Mouse (Mus musculus): ENCODE measurements around the gene Dntt. TPM values are rescaled to one million over a fixed set of nuclear protein-coding genes. Genes with fewer than 3 reads are reported as not detected.

Gene Dntt
- polyA plus RNA-seq, 1 experiment from 2014 or later = 0.17 TPM

GRCm38 (mm10) chr19:41073746-41074455 is 44.8 kb downstream of the Dntt start:
- Histone ChIP-seq H3K4me3 (replicated peaks; ENCODE audit: low read depth, low read length) (no peak overlapping the region), H3K27ac (replicated peaks; ENCODE audit: low read depth, low read length) (no peak overlapping the region), H3K36me3 (ENCODE audit: control insufficient read depth, insufficient read depth, low read length) (no peaks in the 10 kb centered on the region), H3K4me1 (ENCODE audit: control insufficient read depth, insufficient read depth, low read length) (no peaks in the 10 kb centered on the region), H3K9ac (replicated peaks; ENCODE audit: low read length) (no peak overlapping the region), H3K27me3 (ENCODE audit: control insufficient read depth, insufficient read depth, low read length) (peaks cover 2% of the 10 kb centered on the region; the same call in 1 of the 2 replicates), H3K9me3 (ENCODE audit: control insufficient read depth, low read length) (no peaks in the 10 kb centered on the region), H3K4me2 (ENCODE audit: low read length) (no peak overlapping the region)
- WGBS = 90% methylated on average over 14 of the region's 14 CpGs
- no peak for DNase-seq
- ATAC-seq (ENCODE audit: low FRiP score, low TSS enrichment) = no peak

- no peaks in the 10 kb centered on the region for H3K9me3 ChIP-seq (ENCODE audit: control insufficient read depth, low read length)
- no peak within 1 kb of the TSS for H3K4me2 ChIP-seq (ENCODE audit: low read length)
- no peaks in the 10 kb centered on the region for H3K36me3 ChIP-seq (ENCODE audit: control insufficient read depth, insufficient read depth, low read length)
- no peak within 1 kb of the TSS for H3K4me3 ChIP-seq (replicated peaks; ENCODE audit: low read depth, low read length)
- DNase-seq (peak; percentile 18), ATAC-seq (ENCODE audit: low FRiP score, low TSS enrichment) (no peak)
- peaks cover 2% of the 10 kb centered on the region; the same call in 1 of the 2 replicates for H3K27me3 ChIP-seq (ENCODE audit: control insufficient read depth, insufficient read depth, low read length)
- H3K4me1 ChIP-seq (ENCODE audit: control insufficient read depth, insufficient read depth, low read length) = peaks cover 8% of the 10 kb centered on the region
- no peak within 1 kb of the TSS for H3K27ac ChIP-seq (replicated peaks; ENCODE audit: low read depth, low read length)
- no peak within 1 kb of the TSS for H3K9ac ChIP-seq (replicated peaks; ENCODE audit: low read length)
- WGBS = 83% methylated on average over 3 of the region's 3 CpGs
These were observed 47.8 kb downstream of the Dntt start, which contains the start of gene Opalin for GRCm38 (mm10) chr19:41076906-41077305. Gene Opalin, minus strand, starts transcription at chr19:41077113.

- no peaks in the 10 kb centered on the region for H3K27me3 ChIP-seq (ENCODE audit: control insufficient read depth, insufficient read depth, low read length)
- DNase-seq = peak; percentile 62
- ATAC-seq (ENCODE audit: low FRiP score, low TSS enrichment) = peak; percentile 63; the same call in 1 of the 2 replicates
- WGBS = 5% methylated on average over 3 of the region's 3 CpGs
- no peaks in the 10 kb centered on the region for H3K9me3 ChIP-seq (ENCODE audit: control insufficient read depth, low read length)
- H3K4me3 ChIP-seq (replicated peaks; ENCODE audit: low read depth, low read length) = no peak overlapping the region
- H3K9ac ChIP-seq (replicated peaks; ENCODE audit: low read length) = no peak overlapping the region
- H3K4me2 ChIP-seq (ENCODE audit: low read length) = no peak overlapping the region
- H3K4me1 ChIP-seq (ENCODE audit: control insufficient read depth, insufficient read depth, low read length) = peaks cover 12% of the 10 kb centered on the region
- H3K27ac ChIP-seq (replicated peaks; ENCODE audit: low read depth, low read length) = peak overlapping the region; percentile 46
- no peaks in the 10 kb centered on the region for H3K36me3 ChIP-seq (ENCODE audit: control insufficient read depth, insufficient read depth, low read length)
These were observed 52.5 kb downstream of the Dntt start for GRCm38 (mm10) chr19:41081589-41081988.

- Histone ChIP-seq H3K9ac (replicated peaks; ENCODE audit: low read length) (no peak overlapping the region), H3K36me3 (ENCODE audit: control insufficient read depth, insufficient read depth, low read length) (no peaks in the 10 kb centered on the region), H3K27me3 (ENCODE audit: control insufficient read depth, insufficient read depth, low read length) (0 out of 2 replicates have a peak, but pooled peaks cover 4% of the 10 kb centered on the region), H3K4me2 (ENCODE audit: low read length) (no peak overlapping the region), H3K27ac (replicated peaks; ENCODE audit: low read depth, low read length) (no peak overlapping the region), H3K4me3 (replicated peaks; ENCODE audit: low read depth, low read length) (no peak overlapping the region), H3K4me1 (ENCODE audit: control insufficient read depth, insufficient read depth, low read length) (peaks cover 12% of the 10 kb centered on the region), H3K9me3 (ENCODE audit: control insufficient read depth, low read length) (no peaks in the 10 kb centered on the region)
- DNase-seq (no peak), ATAC-seq (ENCODE audit: low FRiP score, low TSS enrichment) (no peak)
- 95% methylated on average over 14 of the region's 14 CpGs for WGBS
These were observed 54.6 kb downstream of the Dntt start for GRCm38 (mm10) chr19:41083646-41084045.

- WGBS = 89% methylated on average over 6 of the region's 6 CpGs
- Histone ChIP-seq H3K36me3 (ENCODE audit: control insufficient read depth, insufficient read depth, low read length) (no peaks in the 10 kb centered on the region), H3K27ac (replicated peaks; ENCODE audit: low read depth, low read length) (no peak overlapping the region), H3K4me1 (ENCODE audit: control insufficient read depth, insufficient read depth, low read length) (peaks cover 10% of the 10 kb centered on the region), H3K27me3 (ENCODE audit: control insufficient read depth, insufficient read depth, low read length) (peaks cover 6% of the 10 kb centered on the region; the same call in 1 of the 2 replicates), H3K9me3 (ENCODE audit: control insufficient read depth, low read length) (no peaks in the 10 kb centered on the region), H3K4me3 (replicated peaks; ENCODE audit: low read depth, low read length) (no peak overlapping the region), H3K4me2 (ENCODE audit: low read length) (no peak overlapping the region), H3K9ac (replicated peaks; ENCODE audit: low read length) (no peak overlapping the region)
- ATAC-seq (ENCODE audit: low FRiP score, low TSS enrichment) = no peak
- no peak for DNase-seq
These were observed 57.2 kb downstream of the Dntt start for GRCm38 (mm10) chr19:41086289-41086688.

GRCm38 (mm10) chr19:41086700-41087099 is 57.6 kb downstream of the Dntt start:
- ATAC-seq (ENCODE audit: low FRiP score, low TSS enrichment) = peak; percentile 57; the same call in 1 of the 2 replicates
- H3K9ac ChIP-seq (replicated peaks; ENCODE audit: low read length) = no peak overlapping the region
- peaks cover 5% of the 10 kb centered on the region; the same call in 1 of the 2 replicates for H3K4me1 ChIP-seq (ENCODE audit: control insufficient read depth, insufficient read depth, low read length)
- 7% methylated on average over 2 of the region's 2 CpGs for WGBS
- no peak overlapping the region for H3K4me3 ChIP-seq (replicated peaks; ENCODE audit: low read depth, low read length)
- H3K27ac ChIP-seq (replicated peaks; ENCODE audit: low read depth, low read length) = no peak overlapping the region
- H3K36me3 ChIP-seq (ENCODE audit: control insufficient read depth, insufficient read depth, low read length) = no peaks in the 10 kb centered on the region
- H3K4me2 ChIP-seq (ENCODE audit: low read length) = no peak overlapping the region
- H3K9me3 ChIP-seq (ENCODE audit: control insufficient read depth, low read length) = no peaks in the 10 kb centered on the region
- H3K27me3 ChIP-seq (ENCODE audit: control insufficient read depth, insufficient read depth, low read length) = peaks cover 6% of the 10 kb centered on the region; the same call in 1 of the 2 replicates
- peak; percentile 94 for DNase-seq

GRCm38 (mm10) chr19:41087901-41088300 is 58.8 kb downstream of the Dntt start:
- peaks cover 6% of the 10 kb centered on the region; the same call in 1 of the 2 replicates for H3K27me3 ChIP-seq (ENCODE audit: control insufficient read depth, insufficient read depth, low read length)
- ATAC-seq (ENCODE audit: low FRiP score, low TSS enrichment) = no peak
- H3K4me2 ChIP-seq (ENCODE audit: low read length) = no peak overlapping the region
- H3K9me3 ChIP-seq (ENCODE audit: control insufficient read depth, low read length) = no peaks in the 10 kb centered on the region
- no peaks in the 10 kb centered on the region for H3K36me3 ChIP-seq (ENCODE audit: control insufficient read depth, insufficient read depth, low read length)
- DNase-seq = no peak
- H3K4me1 ChIP-seq (ENCODE audit: control insufficient read depth, insufficient read depth, low read length) = no peaks in the 10 kb centered on the region
- H3K4me3 ChIP-seq (replicated peaks; ENCODE audit: low read depth, low read length) = no peak overlapping the region
- no peak overlapping the region for H3K27ac ChIP-seq (replicated peaks; ENCODE audit: low read depth, low read length)
- 60% methylated on average over 4 of the region's 4 CpGs for WGBS
- H3K9ac ChIP-seq (replicated peaks; ENCODE audit: low read length) = no peak overlapping the region

- 45% methylated on average over 18 of the region's 18 CpGs for WGBS
- Histone ChIP-seq H3K9ac (replicated peaks; ENCODE audit: low read length) (no peak overlapping the region; the same call in 1 of the 2 replicates), H3K4me1 (ENCODE audit: control insufficient read depth, insufficient read depth, low read length) (no peaks in the 10 kb centered on the region), H3K27ac (replicated peaks; ENCODE audit: low read depth, low read length) (no peak overlapping the region), H3K36me3 (ENCODE audit: control insufficient read depth, insufficient read depth, low read length) (no peaks in the 10 kb centered on the region), H3K4me3 (replicated peaks; ENCODE audit: low read depth, low read length) (no peak overlapping the region), H3K27me3 (ENCODE audit: control insufficient read depth, insufficient read depth, low read length) (peaks cover 6% of the 10 kb centered on the region; the same call in 1 of the 2 replicates), H3K4me2 (ENCODE audit: low read length) (no peak overlapping the region), H3K9me3 (ENCODE audit: control insufficient read depth, low read length) (no peaks in the 10 kb centered on the region)
- ATAC-seq (ENCODE audit: low FRiP score, low TSS enrichment) (no peak), DNase-seq (peak; percentile 14)
These were observed 59.4 kb downstream of the Dntt start for GRCm38 (mm10) chr19:41088491-41088890.

GRCm38 (mm10) chr19:41089833-41090232 is 60.8 kb downstream of the Dntt start:
- H3K27me3 ChIP-seq (ENCODE audit: control insufficient read depth, insufficient read depth, low read length) = peaks cover 6% of the 10 kb centered on the region; the same call in 1 of the 2 replicates
- no peaks in the 10 kb centered on the region for H3K36me3 ChIP-seq (ENCODE audit: control insufficient read depth, insufficient read depth, low read length)
- H3K4me1 ChIP-seq (ENCODE audit: control insufficient read depth, insufficient read depth, low read length) = no peaks in the 10 kb centered on the region
- H3K27ac ChIP-seq (replicated peaks; ENCODE audit: low read depth, low read length) = no peak overlapping the region
- no peak overlapping the region for H3K4me2 ChIP-seq (ENCODE audit: low read length)
- 7% methylated on average over 5 of the region's 5 CpGs for WGBS
- H3K4me3 ChIP-seq (replicated peaks; ENCODE audit: low read depth, low read length) = no peak overlapping the region
- DNase-seq (peak; percentile 92), ATAC-seq (ENCODE audit: low FRiP score, low TSS enrichment) (no peak)
- H3K9me3 ChIP-seq (ENCODE audit: control insufficient read depth, low read length) = no peaks in the 10 kb centered on the region
- no peak overlapping the region; the same call in 1 of the 2 replicates for H3K9ac ChIP-seq (replicated peaks; ENCODE audit: low read length)

Data from midbrain, embryonic 14.5 days (tissue).